Mouse (Mus musculus): Measurements from ENCODE around the gene Rbm47. TPM values are rescaled to one million over a fixed set of nuclear protein-coding genes. Genes with fewer than 3 reads are reported as not detected.

Gene Rbm47
- polyA plus RNA-seq, 1 experiment from 2014 or later, result 53.2 TPM

GRCm38 (mm10) chr5:66096081-66096480, 76.8 kb downstream of the Rbm47 start:
- Histone ChIP-seq H3K9me3 (ENCODE audit: control insufficient read depth, low read depth, low read length) (no peaks in the 10 kb centered on the region), H3K27ac (ENCODE audit: low read length) (no peak overlapping the region), H3K9ac (replicated peaks; ENCODE audit: low read depth, low read length) (no peak overlapping the region), H3K27me3 (ENCODE audit: control insufficient read depth, insufficient read depth, low read length) (no peaks in the 10 kb centered on the region), H3K4me2 (replicated peaks; ENCODE audit: low read depth, low read length) (no peak overlapping the region), H3K36me3 (ENCODE audit: control insufficient read depth, insufficient read depth, low read length) (no peaks in the 10 kb centered on the region), H3K4me3 (ENCODE audit: low read depth, low read length) (no peak overlapping the region), H3K4me1 (ENCODE audit: control insufficient read depth, insufficient read depth, low read length) (no peaks in the 10 kb centered on the region)
- no peak for ATAC-seq (ENCODE audit: insufficient number of reproducible peaks, insufficient read depth, low FRiP score, low read depth)
- 86% methylated on average over 6 of the region's 6 CpGs for WGBS

DNA sequence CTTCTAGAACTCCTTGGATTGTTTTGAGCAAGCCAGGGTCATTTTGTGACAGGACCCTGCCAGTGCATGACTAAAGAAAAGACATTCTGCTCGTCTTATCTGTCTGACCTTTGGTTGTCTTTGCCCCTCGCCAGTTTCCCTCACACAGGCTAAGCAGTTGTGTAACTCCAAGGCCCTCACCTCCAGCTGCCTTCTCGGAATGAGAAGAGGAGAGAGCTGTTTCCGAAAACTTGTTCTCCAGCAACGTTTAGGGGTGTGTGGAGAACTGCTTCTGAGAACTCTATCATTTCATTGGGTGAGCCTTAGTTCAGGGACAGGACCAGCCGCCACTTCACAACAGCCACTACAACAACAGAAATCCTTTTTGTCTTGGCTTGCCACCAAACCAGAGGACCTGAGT, 77.8 kb downstream of the Rbm47 start:
- Histone ChIP-seq H3K9me3 (ENCODE audit: control insufficient read depth, low read depth, low read length) (no peaks in the 10 kb centered on the region), H3K4me1 (ENCODE audit: control insufficient read depth, insufficient read depth, low read length) (no peaks in the 10 kb centered on the region), H3K27ac (ENCODE audit: low read length) (no peak overlapping the region), H3K4me3 (ENCODE audit: low read depth, low read length) (no peak overlapping the region), H3K9ac (replicated peaks; ENCODE audit: low read depth, low read length) (no peak overlapping the region), H3K27me3 (ENCODE audit: control insufficient read depth, insufficient read depth, low read length) (no peaks in the 10 kb centered on the region), H3K4me2 (replicated peaks; ENCODE audit: low read depth, low read length) (no peak overlapping the region), H3K36me3 (ENCODE audit: control insufficient read depth, insufficient read depth, low read length) (no peaks in the 10 kb centered on the region)
- no peak for ATAC-seq (ENCODE audit: insufficient number of reproducible peaks, insufficient read depth, low FRiP score, low read depth)
- WGBS, result 57% methylated on average over 6 of the region's 6 CpGs

- no peak overlapping the region for H3K27ac ChIP-seq (ENCODE audit: low read length)
- no peak overlapping the region for H3K9ac ChIP-seq (replicated peaks; ENCODE audit: low read depth, low read length)
- no peaks in the 10 kb centered on the region for H3K36me3 ChIP-seq (ENCODE audit: control insufficient read depth, insufficient read depth, low read length)
- no peak for ATAC-seq (ENCODE audit: insufficient number of reproducible peaks, insufficient read depth, low FRiP score, low read depth)
- H3K4me3 ChIP-seq (ENCODE audit: low read depth, low read length), result no peak overlapping the region
- H3K4me2 ChIP-seq (replicated peaks; ENCODE audit: low read depth, low read length), result no peak overlapping the region
- H3K4me1 ChIP-seq (ENCODE audit: control insufficient read depth, insufficient read depth, low read length), result peaks cover 10% of the 10 kb centered on the region
- WGBS, result 39% methylated on average over 9 of the region's 9 CpGs
- no peaks in the 10 kb centered on the region for H3K9me3 ChIP-seq (ENCODE audit: control insufficient read depth, low read depth, low read length)
- no peaks in the 10 kb centered on the region for H3K27me3 ChIP-seq (ENCODE audit: control insufficient read depth, insufficient read depth, low read length)
These were observed 82.9 kb downstream of the Rbm47 start for GRCm38 (mm10) chr5:66090037-66090436.

GRCm38 (mm10) chr5:66089600-66089999, 83.3 kb downstream of the Rbm47 start:
- 39% methylated on average over 4 of the region's 4 CpGs for WGBS
- H3K4me2 ChIP-seq (replicated peaks; ENCODE audit: low read depth, low read length), result no peak overlapping the region
- no peak overlapping the region for H3K27ac ChIP-seq (ENCODE audit: low read length)
- no peak for ATAC-seq (ENCODE audit: insufficient number of reproducible peaks, insufficient read depth, low FRiP score, low read depth)
- H3K4me1 ChIP-seq (ENCODE audit: control insufficient read depth, insufficient read depth, low read length), result peaks cover 10% of the 10 kb centered on the region
- H3K27me3 ChIP-seq (ENCODE audit: control insufficient read depth, insufficient read depth, low read length), result no peaks in the 10 kb centered on the region
- no peaks in the 10 kb centered on the region for H3K36me3 ChIP-seq (ENCODE audit: control insufficient read depth, insufficient read depth, low read length)
- H3K4me3 ChIP-seq (ENCODE audit: low read depth, low read length), result no peak overlapping the region
- H3K9ac ChIP-seq (replicated peaks; ENCODE audit: low read depth, low read length), result no peak overlapping the region
- H3K9me3 ChIP-seq (ENCODE audit: control insufficient read depth, low read depth, low read length), result no peaks in the 10 kb centered on the region

DNA sequence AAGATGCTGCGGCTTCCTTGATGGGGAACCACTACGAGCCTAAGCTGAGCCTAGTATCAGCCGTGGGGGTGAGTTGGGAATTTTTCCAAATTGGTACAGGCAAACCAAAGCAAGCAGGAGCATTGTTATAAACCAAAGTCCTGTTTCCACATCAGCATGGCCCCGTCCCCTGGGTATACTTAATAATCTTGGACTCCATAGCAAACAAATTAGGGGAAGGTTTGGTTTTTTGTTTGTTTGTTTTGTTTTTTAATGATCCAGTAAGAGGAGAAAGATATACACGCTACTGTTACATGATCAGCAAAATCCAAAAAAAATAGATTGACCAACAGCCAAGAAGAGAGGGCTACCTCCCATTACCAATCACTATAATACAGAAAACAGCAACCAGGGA, 84.0 kb downstream of the Rbm47 start:
- 87% methylated on average over 5 of the region's 5 CpGs for WGBS
- H3K4me3 ChIP-seq (ENCODE audit: low read depth, low read length), result no peak overlapping the region
- no peaks in the 10 kb centered on the region for H3K27me3 ChIP-seq (ENCODE audit: control insufficient read depth, insufficient read depth, low read length)
- peaks cover 10% of the 10 kb centered on the region for H3K4me1 ChIP-seq (ENCODE audit: control insufficient read depth, insufficient read depth, low read length)
- no peak overlapping the region for H3K27ac ChIP-seq (ENCODE audit: low read length)
- H3K4me2 ChIP-seq (replicated peaks; ENCODE audit: low read depth, low read length), result no peak overlapping the region
- H3K36me3 ChIP-seq (ENCODE audit: control insufficient read depth, insufficient read depth, low read length), result no peaks in the 10 kb centered on the region
- no peak overlapping the region for H3K9ac ChIP-seq (replicated peaks; ENCODE audit: low read depth, low read length)
- H3K9me3 ChIP-seq (ENCODE audit: control insufficient read depth, low read depth, low read length), result no peaks in the 10 kb centered on the region
- no peak for ATAC-seq (ENCODE audit: insufficient number of reproducible peaks, insufficient read depth, low FRiP score, low read depth)

DNA sequence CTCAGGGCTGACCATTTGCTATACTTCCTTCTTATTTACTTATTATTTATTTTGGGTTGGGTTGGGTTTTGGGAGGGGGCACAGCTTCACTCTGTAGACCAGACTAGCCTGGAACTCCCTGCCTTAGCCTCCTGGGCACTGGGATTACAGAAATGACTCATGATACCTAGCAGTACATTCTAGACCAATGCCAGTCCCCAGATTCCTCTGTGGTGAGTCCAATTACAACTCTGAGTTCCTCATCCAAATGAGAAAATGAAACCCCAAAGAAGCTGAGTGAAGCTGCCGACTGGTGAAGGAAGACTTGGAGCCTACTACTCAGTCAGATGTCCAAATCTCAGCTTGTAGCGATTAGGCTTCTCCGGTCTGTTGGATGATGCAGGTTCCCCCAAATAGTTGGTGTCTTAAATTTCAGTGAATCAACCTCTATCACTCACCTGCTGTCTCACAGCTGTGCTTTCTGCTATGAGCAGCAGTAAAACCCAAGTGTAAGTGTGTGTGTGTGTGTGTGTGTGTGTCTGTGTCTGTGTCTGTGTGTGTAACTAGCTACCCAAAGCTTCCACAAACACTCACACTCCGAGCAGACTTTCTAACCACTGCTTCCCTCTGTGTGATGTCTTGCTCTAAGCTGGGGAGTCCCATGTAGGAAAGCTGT, 84.5 kb downstream of the Rbm47 start:
- ATAC-seq (ENCODE audit: insufficient number of reproducible peaks, insufficient read depth, low FRiP score, low read depth), result no peak
- no peak overlapping the region for H3K4me2 ChIP-seq (replicated peaks; ENCODE audit: low read depth, low read length)
- peaks cover 10% of the 10 kb centered on the region for H3K4me1 ChIP-seq (ENCODE audit: control insufficient read depth, insufficient read depth, low read length)
- H3K27me3 ChIP-seq (ENCODE audit: control insufficient read depth, insufficient read depth, low read length), result no peaks in the 10 kb centered on the region
- no peak overlapping the region for H3K4me3 ChIP-seq (ENCODE audit: low read depth, low read length)
- no peaks in the 10 kb centered on the region for H3K9me3 ChIP-seq (ENCODE audit: control insufficient read depth, low read depth, low read length)
- H3K9ac ChIP-seq (replicated peaks; ENCODE audit: low read depth, low read length), result no peak overlapping the region
- H3K36me3 ChIP-seq (ENCODE audit: control insufficient read depth, insufficient read depth, low read length), result no peaks in the 10 kb centered on the region
- WGBS, result 90% methylated on average over 4 of the region's 4 CpGs
- H3K27ac ChIP-seq (ENCODE audit: low read length), result no peak overlapping the region

DNA sequence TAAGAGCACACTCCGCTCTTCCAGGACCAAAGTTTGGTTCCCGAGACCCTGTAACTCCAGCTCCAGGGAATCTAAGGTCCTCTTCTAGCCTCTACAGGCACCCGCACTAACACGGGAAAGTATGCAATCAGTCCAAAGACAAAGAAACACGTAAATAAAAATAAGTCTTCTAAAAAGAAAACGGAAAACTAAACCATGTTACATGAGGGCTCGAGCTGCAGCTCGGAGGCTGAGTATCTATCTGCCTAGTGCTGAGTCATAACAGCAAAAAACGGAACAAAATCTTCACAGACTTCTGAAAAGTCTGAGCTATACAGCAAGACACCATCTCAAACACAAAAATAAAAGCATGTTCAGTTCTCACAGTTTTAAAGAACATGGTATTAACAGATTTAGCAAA, 86.0 kb downstream of the Rbm47 start:
- H3K4me1 ChIP-seq (ENCODE audit: control insufficient read depth, insufficient read depth, low read length), result peaks cover 10% of the 10 kb centered on the region
- ATAC-seq (ENCODE audit: insufficient number of reproducible peaks, insufficient read depth, low FRiP score, low read depth), result no peak
- no peak overlapping the region for H3K4me2 ChIP-seq (replicated peaks; ENCODE audit: low read depth, low read length)
- 87% methylated on average over 9 of the region's 9 CpGs for WGBS
- H3K27ac ChIP-seq (ENCODE audit: low read length), result no peak overlapping the region
- no peak overlapping the region for H3K4me3 ChIP-seq (ENCODE audit: low read depth, low read length)
- H3K9ac ChIP-seq (replicated peaks; ENCODE audit: low read depth, low read length), result no peak overlapping the region
- H3K27me3 ChIP-seq (ENCODE audit: control insufficient read depth, insufficient read depth, low read length), result no peaks in the 10 kb centered on the region
- no peaks in the 10 kb centered on the region for H3K9me3 ChIP-seq (ENCODE audit: control insufficient read depth, low read depth, low read length)
- no peaks in the 10 kb centered on the region for H3K36me3 ChIP-seq (ENCODE audit: control insufficient read depth, insufficient read depth, low read length)

- Histone ChIP-seq H3K4me1 (ENCODE audit: control insufficient read depth, insufficient read depth, low read length) (peaks cover 10% of the 10 kb centered on the region), H3K4me2 (replicated peaks; ENCODE audit: low read depth, low read length) (no peak overlapping the region), H3K27me3 (ENCODE audit: control insufficient read depth, insufficient read depth, low read length) (no peaks in the 10 kb centered on the region), H3K9ac (replicated peaks; ENCODE audit: low read depth, low read length) (no peak overlapping the region), H3K9me3 (ENCODE audit: control insufficient read depth, low read depth, low read length) (no peaks in the 10 kb centered on the region), H3K36me3 (ENCODE audit: control insufficient read depth, insufficient read depth, low read length) (no peaks in the 10 kb centered on the region), H3K27ac (ENCODE audit: low read length) (no peak overlapping the region), H3K4me3 (ENCODE audit: low read depth, low read length) (no peak overlapping the region)
- 86% methylated on average over 1 of the region's 1 CpGs for whole genome bisulfite sequencing
- ATAC-seq (ENCODE audit: insufficient number of reproducible peaks, insufficient read depth, low FRiP score, low read depth), result no peak
These were observed 86.6 kb downstream of the Rbm47 start for GRCm38 (mm10) chr5:66086304-66086703.

- Histone ChIP-seq H3K9ac (replicated peaks; ENCODE audit: low read depth, low read length) (no peak overlapping the region), H3K27me3 (ENCODE audit: control insufficient read depth, insufficient read depth, low read length) (no peaks in the 10 kb centered on the region), H3K36me3 (ENCODE audit: control insufficient read depth, insufficient read depth, low read length) (no peaks in the 10 kb centered on the region), H3K4me1 (ENCODE audit: control insufficient read depth, insufficient read depth, low read length) (peaks cover 10% of the 10 kb centered on the region), H3K4me3 (ENCODE audit: low read depth, low read length) (no peak overlapping the region), H3K27ac (ENCODE audit: low read length) (no peak overlapping the region), H3K4me2 (replicated peaks; ENCODE audit: low read depth, low read length) (no peak overlapping the region), H3K9me3 (ENCODE audit: control insufficient read depth, low read depth, low read length) (no peaks in the 10 kb centered on the region)
- no peak for ATAC-seq (ENCODE audit: insufficient number of reproducible peaks, insufficient read depth, low FRiP score, low read depth)
- 33% methylated on average over 4 of the region's 4 CpGs for WGBS
These were observed 87.4 kb downstream of the Rbm47 start for GRCm38 (mm10) chr5:66085478-66085877.

Measured in stomach, embryonic 14.5 days (tissue).